Mouse (Mus musculus): Measurements from ENCODE around the gene Ypel4.
A peak's percentile ranks its signal among the peaks of the same experiment; 100 is the strongest.
"Not testable (repeated sequence)": the region's sequence is repeated elsewhere in the genome, so short reads cannot be mapped to it uniquely, and the experiment has no call there.

The Ypel4 gene

GRCm38 (mm10) chr2:84727172-84727858 lies 6.5 kb upstream of the Ypel4 start, which contains the start of gene Clp1:
Gene Clp1 (minus strand): TSS chr2:84727350.
- DNase-seq (ENCODE audit: low spot score) = peak; percentile 97

GRCm38 (mm10) chr2:84728191-84728590 lies 5.7 kb upstream of the Ypel4 start:
- not testable (repeated sequence) for DNase-seq (ENCODE audit: low spot score)

GRCm38 (mm10) chr2:84731206-84731605 lies 2.7 kb upstream of the Ypel4 start:
- DNase-seq (ENCODE audit: low spot score) = no peak

GRCm38 (mm10) chr2:84732394-84732793 lies 1.5 kb upstream of the Ypel4 start:
- no peak for DNase-seq (ENCODE audit: low spot score)

GRCm38 (mm10) chr2:84734351-84734864 lies 550 bp downstream of the Ypel4 start:
- no peak for DNase-seq (ENCODE audit: low spot score)

- DNase-seq (ENCODE audit: low spot score) = no peak
Measured at GRCm38 (mm10) chr2:84734919-84735318, 1.1 kb downstream of the Ypel4 start.

- DNase-seq (ENCODE audit: low spot score) = peak; percentile 69
Measured at GRCm38 (mm10) chr2:84735346-84735920, 1.6 kb downstream of the Ypel4 start.

GRCm38 (mm10) chr2:84736312-84737161 lies 2.7 kb downstream of the Ypel4 start:
- DNase-seq (ENCODE audit: low spot score) = no peak

GRCm38 (mm10) chr2:84737451-84737925 lies 3.6 kb downstream of the Ypel4 start:
- DNase-seq (ENCODE audit: low spot score) = no peak

GRCm38 (mm10) chr2:84738271-84738911 lies 4.5 kb downstream of the Ypel4 start:
- DNase-seq (ENCODE audit: low spot score) = no peak

- no peak for DNase-seq (ENCODE audit: low spot score)
Measured at GRCm38 (mm10) chr2:84740608-84741333, 6.9 kb downstream of the Ypel4 start.

GRCm38 (mm10) chr2:84741841-84742450 lies 8.1 kb downstream of the Ypel4 start:
- DNase-seq (ENCODE audit: low spot score) = no peak

- DNase-seq (ENCODE audit: low spot score) = no peak
Measured at GRCm38 (mm10) chr2:84742451-84743283, 8.8 kb downstream of the Ypel4 start.

- no peak for DNase-seq (ENCODE audit: low spot score)
Measured at GRCm38 (mm10) chr2:84743561-84743960, 9.7 kb downstream of the Ypel4 start, which contains the start of gene Gm19426. Gene Gm19426 (minus strand): TSS chr2:84743655.

- no peak for DNase-seq (ENCODE audit: low spot score)
Measured at GRCm38 (mm10) chr2:84744126-84744525, 10.3 kb downstream of the Ypel4 start.

GRCm38 (mm10) chr2:84750115-84750514 lies 16.3 kb downstream of the Ypel4 start:
- no peak for DNase-seq (ENCODE audit: low spot score)

- DNase-seq (ENCODE audit: low spot score) = no peak
Measured at GRCm38 (mm10) chr2:84756245-84756644, 22.4 kb downstream of the Ypel4 start.

- DNase-seq (ENCODE audit: low spot score) = no peak
Measured at GRCm38 (mm10) chr2:84757026-84757682, 23.3 kb downstream of the Ypel4 start.

GRCm38 (mm10) chr2:84758542-84759127 lies 24.8 kb downstream of the Ypel4 start:
- no peak for DNase-seq (ENCODE audit: low spot score)
